Comparison of ENCODE assay signal across 28 mouse cellular contexts in genomic region chr5:25256686-25257085, GRCm38 (mm10). TPM values are rescaled to one million over a fixed set of nuclear protein-coding genes. Genes with fewer than 3 reads are reported as not detected.
A peak's percentile ranks its signal among the peaks of the same experiment; 100 is the strongest.
DNase-seq lines count a peak whose midpoint lies in the region; TF ChIP-seq lines count a peak whose summit lies in the region.
"Had no signal": no experiment of that assay in that cellular context is flagged by ENCODE, and none has a peak within 500 bp of the region (broad histone marks: within the 10 kb centered on the region; RNA-seq: fewer than 3 reads in every experiment).

No protein-coding gene starts in this region.

- no peak for TF ChIP-seq CTCF in layer of hippocampus, adult 2 months (conservative IDR thresholded peaks at IDR 0.05)

- peak overlapping the region; percentile 39; the same call in 1 of the 2 replicates for H3K27ac ChIP-seq in layer of hippocampus, adult 2 months
- H3K27ac ChIP-seq: heart, adult 2 months; heart, embryonic 13.5 days; hindbrain, embryonic 13.5 days; kidney, embryonic 15.5 days; limb, embryonic 10.5 days; stomach, embryonic 15.5 days had no signal

- DNase-seq in layer of hippocampus, adult 2 months (ENCODE audit: low spot score in 2 of 2), result peak in 1 of 2 experiments; percentile 26
- no peak for DNase-seq in layer of hippocampus, postnatal 10 days (ENCODE audit: low spot score in 2 of 2)
- peak; percentile 63 to 71 for DNase-seq in right cerebral cortex, adult 2 months (ENCODE audit: low spot score in 2 of 2)
- DNase-seq in right cerebral cortex, postnatal 10 days (ENCODE audit: low spot score in 2 of 2), result no peak
- DNase-seq in left cerebral cortex, adult 9 months (ENCODE audit: low spot score in 2 of 2), result peak; percentile 55 to 72
- DNase-seq in cerebellum, postnatal 14 days, result no peak
- DNase-seq in neural tube, embryonic 10.5 days (ENCODE audit: extremely low spot score, low spot score), result no peak
- DNase-seq: adrenal gland, adult 2 months; B cell, adult 2 months; cerebellum, adult 2 months; gastrocnemius, postnatal 25 days; heart, adult 2 months; heart, postnatal 36 days; kidney, adult 11 months; kidney, postnatal 36 days; lung, postnatal 4 days; thymus, adult 18-20 months; thymus, postnatal 36 days had no signal

- no peak overlapping the region for H3K4me3 ChIP-seq in layer of hippocampus, adult 2 months
- H3K4me3 ChIP-seq: heart, adult 2 months; heart, embryonic 13.5 days; hindbrain, embryonic 13.5 days; kidney, embryonic 15.5 days; limb, embryonic 10.5 days; myocyte; stomach, embryonic 15.5 days had no signal

RNA-seq across cellular contexts. Expression of gene E130116L18Rik, which starts 33.7 kb away (rescaled TPM):
- total RNA-seq in layer of hippocampus, adult 2 months (2021), result not detected
- not detected for total RNA-seq in layer of hippocampus, postnatal 10 days (2021)
- total RNA-seq: adrenal gland, adult 2 months; adrenal gland, postnatal 4 days; gastrocnemius, postnatal 25 days; heart, adult 2 months; heart, postnatal 36 days; liver, adult 2 months; megakaryocyte-erythroid progenitor cell, adult 5-6 weeks; MEL had no signal

RNA-seq across cellular contexts. Expression of gene Galnt11, which starts 35.0 kb away (rescaled TPM):
- 10 to 100 TPM; 43.5 to 46.7 TPM for total RNA-seq in layer of hippocampus, adult 2 months (2021)
- total RNA-seq in layer of hippocampus, postnatal 10 days (2021), result 10 to 100 TPM; 43.8 to 44.0 TPM

Comparison
In these comparisons a context has a peak if more than half of its experiments do, and no peak if none do; other contexts are left out.
1. DNase-seq: peak in right cerebral cortex, adult 2 months (2 of 2) and left cerebral cortex, adult 9 months (2 of 2); none in layer of hippocampus, postnatal 10 days (0 of 2), right cerebral cortex, postnatal 10 days (0 of 2), cerebellum, postnatal 14 days (0 of 2) and neural tube, embryonic 10.5 days (single experiment).